Mouse (Mus musculus) colon, adult 2 months (tissue): ENCODE data around the gene Snx30. TPM values are rescaled to one million over a fixed set of nuclear protein-coding genes. Genes with fewer than 3 reads are reported as not detected.

Experiments
- polyA plus RNA-seq: library from polyadenylated mRNA; depleted of rRNA; stranded (reverse); fragments of >200 nt; gene quantifications from 2 replicates; pipeline ENCODE4 v1.2.3, GENCODE M21; 2012; rRNA removed

Gene Snx30
- 1.7 and 3.2 TPM in 2 replicates for polyA plus RNA-seq

GRCm38 (mm10) chr4:59805181-59805967 is at the start of gene Snx30:
Gene Snx30, plus strand, starts transcription at chr4:59805840.

GRCm38 (mm10) chr4:59801489-59801888 is 4.2 kb upstream of the Snx30 start, which contains the start of gene Inip:
Gene Inip, minus strand, starts transcription at chr4:59801589.

GRCm38 (mm10) chr4:59914608-59915403 is 109.2 kb downstream of the Snx30 start, which contains the start of gene Slc46a2:
Gene Slc46a2, minus strand, starts transcription at chr4:59915056.

Other genes starting within 250 kb of the Snx30 start
- 4.6 and 7.6 TPM in 2 replicates for gene Hsdl2, start 224.3 kb upstream of the Snx30 start, polyA plus RNA-seq
- 3.5 TPM in 2 replicates for gene E130308A19Rik, start 179.6 kb upstream of the Snx30 start, polyA plus RNA-seq
- 5.5 and 5.8 TPM in 2 replicates for gene Inip, start 4.3 kb upstream of the Snx30 start, polyA plus RNA-seq
- gene Slc46a2, start 109.2 kb downstream of the Snx30 start, polyA plus RNA-seq: not detected in 2 replicates
- not detected in 2 replicates for gene Mup4, start 154.9 kb downstream of the Snx30 start, polyA plus RNA-seq
- not detected in 2 replicates for gene Mup6, start 158.5 kb downstream of the Snx30 start, polyA plus RNA-seq